Mouse (Mus musculus) left cerebral cortex, adult 18-20 months (tissue): ENCODE results near the gene Cldn12. TPM values are rescaled to one million over a fixed set of nuclear protein-coding genes. Genes with fewer than 3 reads are reported as not detected.

Source experiments
- DNase-seq, 2 experiments: peaks; one replicate each; pipeline ENCODE4 v3.0.0; 2021 to 2022; ENCODE audit warnings: low spot score in 2 of 2, mixed read lengths in 1 of 2
- long read RNA-seq, 2 experiments: library from polyadenylated mRNA; stranded (forward); transcript quantifications; one replicate each; pipeline ENCODE4 v2.0.0; 2021
- total RNA-seq, 2 experiments: library from RNA; stranded (reverse); gene quantifications; 2 replicates each; pipeline ENCODE4 v1.2.3; 2021

The Cldn12 gene
- total RNA-seq: 10 to 100 TPM; 42.7 to 50.0 TPM
- long read RNA-seq, experiment 1, transcript Cldn12-201 (4 exons, 3,597 nt): major isoform, 22 of 36 reads
- long read RNA-seq, experiment 1, partial matches to known transcripts: 3 of 36 reads
- long read RNA-seq, experiment 1, other reads (novel, unspliced or antisense): 9 of 36 reads
- long read RNA-seq, experiment 2, transcript Cldn12-202 (4 exons, 3,477 nt): minor isoform, 8 of 30 reads
- long read RNA-seq, experiment 2, transcript Cldn12-201 (4 exons, 3,597 nt): major isoform, 9 of 30 reads
- long read RNA-seq, experiment 2, partial matches to known transcripts: 1 of 30 reads
- long read RNA-seq, experiment 2, other reads (novel, unspliced or antisense): 12 of 30 reads

- peak; percentile 96 to 97 for DNase-seq
These were observed at the start of gene Cldn12 for GRCm38 (mm10) chr5:5514196-5515076. Gene Cldn12 (minus strand): TSS chr5:5514958.

GRCm38 (mm10) chr5:5562435-5562834 is 47.7 kb upstream of the Cldn12 start:
- DNase-seq: no peak

GRCm38 (mm10) chr5:5561041-5561706 is 46.4 kb upstream of the Cldn12 start:
- no peak for DNase-seq

GRCm38 (mm10) chr5:5559798-5560197 is 45.0 kb upstream of the Cldn12 start:
- DNase-seq: no peak

GRCm38 (mm10) chr5:5559079-5559740 is 44.5 kb upstream of the Cldn12 start, which contains the start of gene Gtpbp10:
Gene Gtpbp10 (minus strand): TSS chr5:5559538.
- DNase-seq: peak; percentile 93

- DNase-seq: no peak
These were observed 36.4 kb upstream of the Cldn12 start for GRCm38 (mm10) chr5:5551110-5551509.

GRCm38 (mm10) chr5:5540385-5540784 is 25.6 kb upstream of the Cldn12 start:
- no peak for DNase-seq

- DNase-seq: no peak
These were observed 25.0 kb upstream of the Cldn12 start for GRCm38 (mm10) chr5:5539771-5540170.

GRCm38 (mm10) chr5:5536131-5536530 is 21.4 kb upstream of the Cldn12 start:
- DNase-seq: no peak

- DNase-seq: no peak
These were observed 19.1 kb upstream of the Cldn12 start for GRCm38 (mm10) chr5:5533656-5534420.

GRCm38 (mm10) chr5:5515411-5515810 is 653 bp upstream of the Cldn12 start:
- no peak for DNase-seq

GRCm38 (mm10) chr5:5511401-5511800 is 3.4 kb downstream of the Cldn12 start:
- DNase-seq: no peak

GRCm38 (mm10) chr5:5510989-5511388 is 3.8 kb downstream of the Cldn12 start:
- DNase-seq: peak; percentile 23 to 55

GRCm38 (mm10) chr5:5510304-5510887 is 4.4 kb downstream of the Cldn12 start:
- DNase-seq: no peak

GRCm38 (mm10) chr5:5508231-5508630 is 6.5 kb downstream of the Cldn12 start:
- DNase-seq: no peak

- peak; percentile 57 to 77 for DNase-seq
These were observed 7.0 kb downstream of the Cldn12 start for GRCm38 (mm10) chr5:5507701-5508225.

GRCm38 (mm10) chr5:5504456-5504855 is 10.3 kb downstream of the Cldn12 start:
- no peak for DNase-seq

- DNase-seq: no peak
These were observed 11.4 kb downstream of the Cldn12 start for GRCm38 (mm10) chr5:5503381-5503780.

- no peak for DNase-seq
These were observed 13.2 kb downstream of the Cldn12 start for GRCm38 (mm10) chr5:5501583-5501982.

- no peak for DNase-seq
These were observed 18.4 kb downstream of the Cldn12 start for GRCm38 (mm10) chr5:5496393-5496792.
